Mouse (Mus musculus) embryonic fibroblast, embryonic 13.5 days (primary cell): ENCODE measurements around the gene H2afy.

Experiments used
- CTCF ChIP-seq: IDR thresholded peaks from 2 replicates; pipeline ENCODE4 v1.5.1; 2011; ENCODE audit warnings: mild to moderate bottlenecking, control low read depth, low read length, moderate library complexity, borderline replicate concordance; ENCODE audit not compliant: insufficient read depth
- POLR2A ChIP-seq: IDR thresholded peaks from 2 replicates; pipeline ENCODE4 v1.6.1; 2011; ENCODE audit warnings: low read depth, mild to moderate bottlenecking, control low read depth, low read length, moderate library complexity

- no peak for TF ChIP-seq POLR2A
- no peak for TF ChIP-seq CTCF
These were observed 23.2 kb downstream of the H2afy start for GRCm38 (mm10) chr13:56112980-56113379.
